Mouse (Mus musculus) B cell, adult 2 months (primary cell): ENCODE measurements around the gene Paqr8.

Experiments
- DNase-seq, 2 experiments: peaks; one replicate each; pipeline ENCODE4 v3.0.0; 2022

Gene Paqr8

DNA sequence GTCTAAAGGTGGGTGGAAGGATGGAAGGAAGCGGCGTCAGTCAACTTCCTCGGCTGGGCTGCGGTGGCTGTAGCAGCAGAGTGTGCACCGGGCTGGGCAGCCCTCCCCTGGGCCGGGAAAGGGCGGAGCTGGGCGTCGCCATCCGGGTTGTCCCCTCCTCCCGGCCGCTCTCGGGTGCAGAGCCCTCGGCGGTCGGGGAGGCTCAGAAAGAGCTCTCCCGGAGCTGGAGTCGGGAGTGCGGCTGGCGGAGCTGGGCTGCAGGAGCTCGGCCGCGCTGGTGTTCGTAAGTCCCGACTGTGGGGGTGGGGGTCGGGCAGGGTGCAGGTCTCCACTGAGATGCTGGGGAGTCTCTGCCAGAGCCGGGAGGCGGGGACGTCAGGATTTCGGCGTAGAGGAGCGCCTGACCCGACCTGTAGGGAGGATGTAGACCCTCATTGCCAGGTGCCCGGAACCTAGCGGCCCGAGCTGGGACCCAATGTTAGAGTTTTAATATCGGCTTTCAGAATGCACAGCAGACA, at the start of gene Paqr8:
Paqr8 (plus strand) TSS at position 203 of the 518 bp plus-strand sequence.
- peak; percentile 72 to 73 for DNase-seq

GRCm38 (mm10) chr1:20856924-20857902, 33.2 kb upstream of the Paqr8 start:
- no peak for DNase-seq

DNA sequence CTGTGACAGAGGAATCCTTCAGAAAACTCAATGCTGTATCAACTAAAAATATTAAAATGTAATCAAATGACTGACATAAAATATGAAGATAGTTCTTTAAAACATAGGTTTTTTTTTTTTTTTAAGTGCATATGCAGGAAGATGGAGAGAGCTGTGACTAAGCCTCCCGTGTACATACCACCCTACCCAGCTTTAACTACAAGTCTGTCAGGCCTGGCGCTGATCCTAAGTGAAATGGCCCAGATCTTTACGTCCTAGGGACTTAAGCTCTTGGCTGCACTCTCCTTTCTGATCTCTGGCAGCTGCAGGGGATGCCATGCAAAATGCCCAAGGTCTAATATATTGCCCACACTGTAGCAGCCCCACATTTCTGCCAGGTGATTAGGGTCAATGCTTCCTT, 29.6 kb upstream of the Paqr8 start:
- no peak for DNase-seq

GRCm38 (mm10) chr1:20861865-20862264, 28.5 kb upstream of the Paqr8 start:
- no peak for DNase-seq

DNA sequence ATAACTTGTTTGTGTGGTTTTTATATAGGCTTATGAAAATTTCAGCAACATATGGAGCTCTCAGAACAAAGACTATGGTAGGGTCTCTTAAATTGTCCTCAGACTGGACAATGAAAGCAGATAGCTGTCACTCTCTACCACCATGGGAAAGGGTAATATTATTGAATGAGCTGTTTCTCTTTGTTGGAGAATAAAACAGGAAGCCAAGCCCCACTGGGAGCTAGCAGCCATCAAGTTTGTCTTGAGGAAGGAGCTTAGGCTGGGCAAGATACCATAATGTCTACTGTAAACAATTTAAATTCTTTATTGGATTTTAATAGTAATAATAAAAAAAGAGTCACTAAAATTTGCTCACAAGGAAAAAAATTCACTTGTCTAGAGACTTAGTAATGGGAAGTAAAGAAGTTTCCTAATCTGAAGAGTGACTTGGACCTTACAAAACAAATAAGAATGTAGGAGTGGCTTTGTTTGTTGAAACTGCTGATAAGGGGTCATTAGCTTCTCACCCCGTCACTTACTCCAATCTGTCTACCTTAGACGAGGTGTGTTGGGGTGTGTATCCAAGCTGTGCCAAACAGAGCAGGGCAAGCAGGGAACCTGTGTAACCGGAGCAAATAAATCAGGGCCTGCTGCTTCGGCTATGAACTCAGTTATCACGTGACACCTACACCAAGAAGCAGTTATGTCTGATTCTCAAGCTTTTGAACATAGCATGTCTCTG, 26.8 kb upstream of the Paqr8 start:
- no peak for DNase-seq

DNA sequence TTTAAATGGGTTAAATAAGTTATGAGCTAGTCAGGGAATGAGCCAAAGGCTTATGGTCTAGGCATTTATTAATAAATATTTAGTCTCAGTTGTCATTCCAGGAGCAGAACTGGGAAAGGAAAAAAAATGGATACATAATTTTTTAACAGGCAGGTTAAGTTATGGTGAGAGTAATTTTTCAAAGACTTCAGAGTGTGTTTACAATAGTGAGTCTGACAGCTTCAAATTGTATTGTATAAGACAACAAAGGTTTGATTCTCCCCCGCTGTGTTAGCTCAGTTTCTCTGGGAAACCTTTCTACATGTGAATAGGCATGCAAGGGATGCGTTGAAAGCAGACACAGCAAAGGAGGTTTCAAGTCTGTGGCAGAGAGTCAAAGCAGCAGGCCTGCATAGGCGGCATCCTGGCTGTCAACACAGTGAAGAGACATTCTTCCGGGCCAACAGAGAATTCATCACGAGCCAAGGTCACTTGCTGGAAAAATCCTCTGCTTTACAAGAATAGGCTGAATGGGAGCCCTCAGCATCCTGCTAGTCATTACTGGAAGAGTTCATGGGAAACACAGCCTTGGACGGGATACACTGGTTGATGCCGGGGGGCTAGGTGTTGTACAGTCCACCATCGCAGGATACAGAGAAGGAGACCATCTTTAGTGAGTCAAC, 23.0 kb upstream of the Paqr8 start:
- DNase-seq: no peak

DNA sequence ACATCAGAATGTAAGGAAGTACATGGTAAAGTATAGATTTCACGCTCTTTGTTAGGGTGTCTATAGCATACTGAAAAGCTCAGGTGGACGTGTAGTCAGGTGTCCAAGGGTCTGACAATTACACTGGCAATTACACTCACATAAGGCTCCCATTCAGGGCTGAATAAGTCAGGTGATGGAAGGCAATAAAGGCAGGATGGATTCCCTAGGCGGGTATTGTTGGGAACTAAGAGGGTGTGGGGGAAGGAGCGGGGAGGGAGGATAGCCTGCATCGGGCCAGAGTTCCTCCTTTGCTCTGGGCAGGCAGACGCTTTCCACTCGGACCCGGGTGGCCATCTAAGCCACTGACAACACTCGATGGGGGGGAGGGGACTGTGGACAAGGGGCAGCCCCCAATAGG, 22.4 kb upstream of the Paqr8 start:
- no peak for DNase-seq

- DNase-seq: no peak
Measured at GRCm38 (mm10) chr1:20870887-20871286, 19.5 kb upstream of the Paqr8 start.

GRCm38 (mm10) chr1:20872496-20872895, 17.9 kb upstream of the Paqr8 start:
- no peak for DNase-seq

DNA sequence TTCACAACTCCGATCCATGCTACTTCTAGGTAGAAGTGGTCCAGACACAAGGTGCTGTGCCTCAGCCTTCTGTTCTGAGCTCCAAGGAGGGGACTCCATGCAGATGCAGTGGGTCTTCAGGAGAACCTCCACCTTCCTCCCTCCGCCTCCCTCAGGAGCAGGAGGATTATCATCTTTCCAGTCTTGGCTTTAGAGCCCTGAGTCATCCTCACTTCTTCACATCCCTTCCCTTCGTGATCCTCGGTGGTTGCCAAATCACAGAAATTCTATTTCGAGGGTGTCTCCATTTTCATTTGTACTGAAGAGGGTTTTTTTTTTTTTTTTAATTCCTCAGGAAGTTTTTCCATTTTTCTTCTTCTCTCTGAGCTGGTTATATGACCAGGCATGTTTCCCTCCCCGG, 16.3 kb upstream of the Paqr8 start:
- DNase-seq: no peak

DNA sequence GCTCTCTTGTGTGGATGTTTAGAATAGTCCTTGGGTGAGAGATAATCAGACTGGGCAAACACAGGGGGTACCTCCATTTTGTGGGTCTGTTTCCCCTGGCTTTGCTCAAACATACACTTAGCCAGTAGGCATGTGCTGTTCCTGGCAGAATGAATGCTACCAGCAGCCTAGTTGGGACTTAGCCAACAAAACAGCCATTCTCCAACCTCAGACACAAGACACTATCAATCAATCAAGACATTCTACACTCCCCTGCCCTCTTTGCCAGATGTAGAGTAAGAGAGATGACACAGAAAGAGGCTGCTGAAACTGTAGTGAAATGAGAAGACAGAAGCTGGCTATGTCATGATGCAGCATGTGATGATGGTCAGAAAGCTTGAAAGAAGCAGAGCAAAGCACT, 13.1 kb upstream of the Paqr8 start:
- no peak for DNase-seq

GRCm38 (mm10) chr1:20879361-20879760, 11.0 kb upstream of the Paqr8 start:
- no peak for DNase-seq

GRCm38 (mm10) chr1:20883079-20883478, 7.3 kb upstream of the Paqr8 start:
- DNase-seq: no peak

DNA sequence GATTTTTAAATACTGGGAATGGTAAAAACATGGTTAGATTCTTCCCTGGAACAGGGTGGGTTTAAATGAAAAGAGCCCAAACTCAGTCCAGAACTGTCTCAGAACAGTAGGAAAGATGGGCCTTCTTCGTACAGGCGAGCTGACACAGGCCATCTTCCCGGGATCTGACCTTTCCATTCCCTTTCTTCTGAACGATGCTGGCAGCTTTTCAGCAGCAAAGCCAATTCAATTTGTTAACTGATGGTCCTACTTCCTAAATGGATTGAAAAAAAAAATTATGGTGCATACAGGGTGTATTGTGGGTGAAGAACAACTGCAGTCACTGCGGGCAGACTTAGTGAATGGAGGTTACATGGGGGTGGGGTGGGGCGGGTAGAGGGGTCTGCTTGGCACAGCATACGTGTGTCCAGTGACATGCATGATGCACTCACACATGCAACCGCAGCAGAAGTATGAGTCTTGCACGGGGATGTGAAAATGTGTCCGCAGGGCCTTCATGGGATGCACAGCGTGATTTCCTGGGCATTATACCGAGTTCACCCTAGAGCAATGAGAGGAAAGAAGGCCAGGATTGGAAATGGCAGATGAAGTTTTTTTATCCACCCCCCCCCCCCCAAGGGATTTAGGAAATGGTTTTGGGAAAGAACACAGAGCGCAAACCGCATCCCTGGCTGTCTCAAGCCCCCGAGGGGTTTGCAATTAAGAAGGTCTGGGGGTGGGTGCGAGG, 566 bp upstream of the Paqr8 start:
- DNase-seq: no peak

DNA sequence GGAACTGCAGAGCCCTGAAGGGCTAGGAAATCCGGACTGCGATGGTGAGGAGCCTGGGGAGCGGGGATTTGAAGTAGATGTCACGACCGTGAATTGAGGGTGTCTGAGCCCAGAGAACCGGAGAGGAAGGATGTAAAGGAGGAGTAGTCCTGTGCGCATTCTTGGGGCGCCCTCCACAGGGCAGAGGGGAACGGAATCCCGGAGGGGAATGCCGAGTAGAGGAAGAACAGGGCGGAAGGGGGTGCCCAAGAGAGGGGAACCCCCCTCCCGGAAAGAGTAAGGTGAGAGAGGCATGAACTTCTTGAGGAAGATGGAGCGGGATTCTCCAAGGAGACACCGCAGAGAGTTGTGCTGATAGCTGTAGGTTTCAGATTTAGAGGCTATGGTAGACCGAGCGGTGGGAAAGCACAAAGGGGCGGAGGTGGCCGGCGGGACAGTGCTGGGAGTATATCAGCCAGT, 564 bp downstream of the Paqr8 start:
- peak in 1 of 2 experiments; percentile 36 for DNase-seq

DNA sequence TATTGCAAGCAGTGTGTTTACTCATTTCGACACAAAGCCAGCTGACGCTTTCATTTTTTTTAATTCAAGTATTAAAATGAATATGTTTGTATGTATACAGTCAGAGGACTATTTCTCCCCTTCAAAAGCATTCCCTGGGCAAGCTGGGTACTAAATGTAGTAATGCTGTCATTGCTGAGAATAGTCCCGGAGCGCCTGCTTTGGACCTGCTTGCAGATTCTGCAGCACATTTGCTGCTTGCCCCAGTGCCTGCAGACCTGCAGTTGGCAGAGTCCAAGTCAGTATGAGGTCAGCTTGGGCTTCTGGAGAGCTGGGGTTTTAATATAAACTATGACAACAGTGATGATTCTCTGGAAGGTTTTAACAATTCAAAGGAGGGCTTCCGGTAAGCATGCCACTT, 2.7 kb downstream of the Paqr8 start:
- no peak for DNase-seq

- no peak for DNase-seq
Measured at GRCm38 (mm10) chr1:20898391-20898790, 8.0 kb downstream of the Paqr8 start.

- no peak for DNase-seq
Measured at GRCm38 (mm10) chr1:20900336-20900735, 9.9 kb downstream of the Paqr8 start.

- DNase-seq: no peak
Measured at GRCm38 (mm10) chr1:20905501-20906127, 15.2 kb downstream of the Paqr8 start.

- no peak for DNase-seq
Measured at GRCm38 (mm10) chr1:20906128-20906515, 15.7 kb downstream of the Paqr8 start.

- DNase-seq: no peak
Measured at GRCm38 (mm10) chr1:20908541-20908940, 18.1 kb downstream of the Paqr8 start.

- no peak for DNase-seq
Measured at GRCm38 (mm10) chr1:20912115-20912514, 21.7 kb downstream of the Paqr8 start.
